Mouse (Mus musculus) CD4-positive, CD25-positive, alpha-beta regulatory T cell, adult 2 months (primary cell): ENCODE data around the gene Zbtb48.

Source experiments
- DNase-seq: peaks from one replicate; pipeline ENCODE4 v3.0.0-alpha.2; 2012; ENCODE audit warnings: low read depth, low spot score

Gene Zbtb48

GRCm38 (mm10) chr4:152027524-152027923 is at the start of gene Zbtb48:
Gene Zbtb48, minus strand, starts transcription at chr4:152027671.
- peak; percentile 96 for DNase-seq

- no peak for DNase-seq
Measured at GRCm38 (mm10) chr4:152077191-152077590, 49.7 kb upstream of the Zbtb48 start.

- no peak for DNase-seq
Measured at GRCm38 (mm10) chr4:152074548-152074947, 47.1 kb upstream of the Zbtb48 start.

- DNase-seq: no peak
Measured at GRCm38 (mm10) chr4:152073715-152074114, 46.2 kb upstream of the Zbtb48 start.

- DNase-seq: no peak
Measured at GRCm38 (mm10) chr4:152072655-152073054, 45.2 kb upstream of the Zbtb48 start.

GRCm38 (mm10) chr4:152072121-152072601 is 44.7 kb upstream of the Zbtb48 start, which contains the start of gene Plekhg5:
Gene Plekhg5, plus strand, starts transcription at chr4:152072498.
- no peak for DNase-seq

GRCm38 (mm10) chr4:152070494-152071396 is 43.3 kb upstream of the Zbtb48 start:
- DNase-seq: no peak

GRCm38 (mm10) chr4:152069245-152069644 is 41.8 kb upstream of the Zbtb48 start:
- no peak for DNase-seq

- no peak for DNase-seq
Measured at GRCm38 (mm10) chr4:152068166-152068724, 40.8 kb upstream of the Zbtb48 start.

GRCm38 (mm10) chr4:152067280-152067679 is 39.8 kb upstream of the Zbtb48 start:
- no peak for DNase-seq

- DNase-seq: no peak
Measured at GRCm38 (mm10) chr4:152062390-152063110, 35.1 kb upstream of the Zbtb48 start.

- DNase-seq: no peak
Measured at GRCm38 (mm10) chr4:152044609-152045008, 17.1 kb upstream of the Zbtb48 start.

- DNase-seq: no peak
Measured at GRCm38 (mm10) chr4:152043171-152043570, 15.7 kb upstream of the Zbtb48 start.

GRCm38 (mm10) chr4:152041924-152042641 is 14.6 kb upstream of the Zbtb48 start:
- no peak for DNase-seq

- DNase-seq: no peak
Measured at GRCm38 (mm10) chr4:152039831-152040310, 12.4 kb upstream of the Zbtb48 start.

GRCm38 (mm10) chr4:152038985-152039830 is 11.7 kb upstream of the Zbtb48 start, which contains the start of gene Nol9:
Gene Nol9, plus strand, starts transcription at chr4:152039321.
- peak; percentile 97 for DNase-seq

- DNase-seq: peak; percentile 51
Measured at GRCm38 (mm10) chr4:152038225-152038984, 10.9 kb upstream of the Zbtb48 start, which contains the start of gene Tas1r1. Gene Tas1r1, minus strand, starts transcription at chr4:152038568.

- peak; percentile 26 for DNase-seq
Measured at GRCm38 (mm10) chr4:152036464-152036863, 9.0 kb upstream of the Zbtb48 start.

- DNase-seq: no peak
Measured at GRCm38 (mm10) chr4:152032922-152033321, 5.5 kb upstream of the Zbtb48 start.
